Mouse (Mus musculus) adrenal gland, adult 18-20 months (tissue): ENCODE measurements at regions not wholly inside any gene's neighbourhood (a gene's known extent, or its start where the extent isn't known, plus 50 kb on each side); places are given as distances from the start of the nearest gene placed in this dataset.
A peak's percentile ranks its signal among the peaks of the same experiment; 100 is the strongest.

Experiments used
- DNase-seq, 2 experiments: peaks; one replicate each; pipeline ENCODE4 v3.0.0; 2021 to 2022; ENCODE audit warnings: low spot score in 2 of 2

DNA sequence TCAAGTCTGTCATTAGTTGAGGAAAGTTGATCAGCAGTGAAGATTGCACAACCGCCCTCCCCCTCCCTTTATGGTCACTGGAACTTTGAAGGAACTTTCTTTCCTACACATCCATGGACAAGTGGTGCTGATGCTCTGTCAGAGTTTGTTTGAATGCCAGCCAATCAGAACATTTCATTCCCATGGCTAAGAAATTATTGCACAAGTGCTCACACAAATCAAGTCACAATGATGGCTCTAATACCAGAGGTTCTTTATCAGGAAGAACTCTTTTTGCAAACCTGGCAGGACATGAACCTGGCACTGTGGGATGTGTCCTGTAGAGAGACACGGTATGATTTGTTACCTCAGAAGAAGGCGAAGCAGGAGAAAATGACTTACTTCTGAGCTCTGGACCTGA lies 54.3 kb upstream of the Spry2 start:
- DNase-seq = no peak

DNA sequence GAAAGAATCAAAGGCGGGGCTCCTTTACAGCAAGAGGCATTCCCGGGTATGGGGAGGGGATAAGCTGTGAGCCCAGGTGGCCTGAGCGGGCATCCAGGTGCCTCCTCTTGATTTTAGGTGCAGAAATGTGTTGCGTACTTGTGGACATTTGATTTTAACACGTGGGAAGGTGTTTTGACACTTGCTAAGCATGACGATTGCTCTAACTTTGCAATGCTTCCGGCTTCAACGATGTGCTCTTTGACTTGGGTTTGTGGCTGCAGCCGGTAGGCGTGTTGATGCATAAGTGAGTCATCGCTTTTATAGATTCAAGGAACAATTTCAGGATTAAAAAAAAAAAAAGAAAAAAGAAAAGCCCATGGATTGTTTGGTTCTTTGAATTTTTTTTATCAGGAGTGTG lies 58.5 kb upstream of the Spry2 start:
- no peak for DNase-seq

DNA sequence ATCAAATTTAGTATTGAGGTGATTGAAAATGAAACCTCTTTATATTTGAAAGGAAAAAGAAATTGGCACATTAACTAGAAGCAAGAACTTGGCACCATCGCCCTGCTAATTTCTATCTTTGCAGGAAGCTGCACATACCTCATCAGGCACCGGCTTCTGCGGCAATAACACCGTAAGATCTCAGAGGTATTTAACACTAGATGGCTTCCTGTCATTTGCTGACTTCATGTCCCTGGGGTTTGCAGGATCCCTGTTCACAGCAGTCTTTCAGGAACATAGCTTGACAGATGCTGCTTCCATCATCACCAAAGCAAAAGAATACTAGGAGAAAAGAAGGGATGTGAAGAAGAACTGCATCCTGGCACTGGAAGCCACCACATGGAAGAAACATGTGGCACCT lies 60.2 kb upstream of the Spry2 start:
- no peak for DNase-seq

DNA sequence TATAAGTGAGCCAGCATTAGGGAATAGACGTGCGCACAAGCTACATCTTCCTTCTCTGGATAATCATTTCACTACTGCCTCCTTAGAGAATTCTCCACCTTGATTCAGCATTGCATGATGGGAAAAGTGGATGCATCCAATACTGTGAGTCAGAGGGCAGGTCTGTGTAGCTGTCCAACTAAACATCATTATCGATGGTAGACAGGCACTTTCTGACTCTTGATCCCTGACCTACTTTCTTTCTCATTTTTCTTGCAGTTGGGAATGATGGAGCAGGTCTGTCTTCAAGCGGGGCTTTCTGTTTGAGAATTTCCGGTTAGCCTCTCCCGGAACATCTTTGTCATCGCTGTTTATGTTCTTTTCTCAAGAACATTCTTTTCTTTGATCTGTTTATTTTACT lies 61.4 kb upstream of the Spry2 start:
- no peak for DNase-seq

DNA sequence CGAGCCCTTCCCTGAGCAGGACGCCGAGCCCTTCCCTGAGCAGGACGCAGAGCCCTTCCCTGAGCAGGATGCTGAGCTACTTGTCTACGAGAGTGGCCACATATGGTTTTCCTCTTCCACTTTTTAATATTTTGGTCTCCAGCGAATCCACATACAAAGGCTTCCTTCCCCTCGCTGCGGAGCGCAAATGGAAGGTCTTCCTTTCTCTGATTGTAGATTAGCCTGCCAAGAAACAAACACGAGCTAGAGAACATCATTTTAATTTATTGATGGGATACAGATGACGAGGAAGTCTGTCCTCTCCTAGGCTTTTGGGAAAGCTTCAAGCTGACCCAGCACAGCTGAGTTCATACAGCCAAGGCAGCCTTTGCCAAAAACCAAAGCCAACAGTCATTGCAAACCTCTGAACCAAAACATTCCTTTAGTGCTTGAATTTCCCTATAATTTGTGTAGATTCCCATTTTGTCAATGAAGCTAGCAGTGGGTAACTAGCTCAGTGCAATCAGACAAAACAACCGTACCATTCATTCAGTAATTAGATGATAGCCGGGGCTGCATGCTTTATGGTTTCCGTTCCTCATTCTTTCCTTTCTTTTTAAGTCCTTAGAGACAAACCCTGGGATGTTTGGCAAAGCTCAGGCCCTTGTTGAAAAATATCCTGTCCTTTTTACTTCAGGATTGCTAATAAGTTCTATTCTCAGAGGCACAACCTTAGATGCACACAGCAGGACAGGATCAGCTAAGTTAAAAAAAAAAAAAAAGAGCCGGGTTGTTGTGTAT lies 83.1 kb upstream of the Spry2 start:
- no peak for DNase-seq

DNA sequence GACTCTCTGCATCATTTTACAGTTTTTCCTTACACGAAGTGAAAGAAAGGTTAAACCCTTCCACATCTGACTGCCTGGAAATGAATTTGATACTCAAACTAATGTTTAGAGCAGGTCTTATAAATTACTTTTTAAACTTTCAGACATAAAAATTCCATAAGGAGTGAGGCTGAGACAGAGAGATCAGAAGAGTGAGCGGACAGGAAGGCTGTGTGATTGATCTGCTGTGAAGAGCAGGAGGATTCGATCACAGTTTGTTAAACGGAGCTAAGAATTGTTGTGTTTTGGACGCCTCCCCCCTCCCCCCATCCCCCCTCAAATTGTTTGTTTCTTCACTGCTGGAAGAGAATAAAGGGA lies 83.7 kb upstream of the Spry2 start:
- DNase-seq = no peak

DNA sequence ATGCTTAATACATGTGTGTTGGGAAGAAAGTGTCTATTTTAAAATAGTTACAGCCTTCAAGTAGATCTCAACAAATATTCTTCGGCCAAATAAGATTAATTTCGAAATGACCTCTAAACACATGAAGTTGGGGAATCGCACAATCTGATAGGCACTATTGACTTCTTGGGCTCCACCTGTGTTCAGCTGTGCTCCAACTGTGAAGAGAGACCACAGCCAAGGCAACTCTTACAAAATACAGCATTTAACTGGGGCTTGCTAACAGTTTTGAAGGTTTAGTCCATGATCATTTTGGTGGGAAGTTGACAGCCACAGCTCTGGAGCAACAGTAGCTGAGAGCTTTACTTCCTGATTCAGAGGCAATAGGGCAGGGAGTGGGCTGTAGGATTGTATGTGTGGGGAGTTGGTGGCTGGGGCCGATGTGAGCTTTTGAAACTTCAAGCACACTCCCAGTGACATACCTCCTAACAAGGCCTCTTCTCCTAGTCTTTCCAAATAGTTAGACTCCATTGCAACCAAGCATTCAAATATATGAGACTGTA lies 90.8 kb upstream of the Spry2 start:
- no peak for DNase-seq

DNA sequence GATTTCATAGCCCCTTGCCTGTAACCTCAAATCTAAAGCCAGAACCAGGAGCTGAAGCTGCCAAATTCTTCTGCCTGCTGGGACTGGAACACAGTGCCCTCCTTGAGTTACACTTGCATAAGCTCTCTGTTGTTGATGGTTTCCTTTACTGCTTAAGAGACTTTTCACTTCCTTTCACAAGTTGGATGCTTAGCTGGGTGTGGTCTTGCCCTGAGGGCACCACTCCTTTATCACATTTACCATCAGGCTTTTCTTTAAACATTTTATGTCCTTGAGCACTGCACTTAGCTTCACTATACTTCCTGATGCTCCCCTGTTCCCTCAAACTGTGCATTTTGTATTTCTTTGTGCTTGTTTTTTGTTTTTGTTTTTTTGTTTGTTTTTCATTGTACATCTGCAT lies 92.1 kb upstream of the Spry2 start:
- no peak for DNase-seq

DNA sequence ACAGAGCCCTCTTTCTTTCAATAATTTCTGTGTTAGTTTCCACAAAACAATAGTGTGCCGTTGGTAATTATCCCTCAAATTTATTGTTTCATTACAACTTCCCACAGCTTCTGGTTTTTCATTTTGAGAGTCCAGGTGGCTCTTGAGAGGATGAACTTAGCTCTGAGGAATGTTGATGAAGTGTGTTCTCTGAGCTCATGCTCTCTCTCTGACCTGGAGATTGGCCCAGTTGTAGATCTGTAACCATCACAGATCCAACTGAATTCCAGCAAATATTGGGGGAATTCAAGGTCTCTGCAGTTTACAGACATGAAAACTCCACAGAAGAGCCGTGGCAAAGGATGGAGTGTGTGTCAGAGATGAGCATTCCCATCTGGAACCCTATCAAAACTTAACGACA lies 96.5 kb upstream of the Spry2 start:
- DNase-seq = no peak

DNA sequence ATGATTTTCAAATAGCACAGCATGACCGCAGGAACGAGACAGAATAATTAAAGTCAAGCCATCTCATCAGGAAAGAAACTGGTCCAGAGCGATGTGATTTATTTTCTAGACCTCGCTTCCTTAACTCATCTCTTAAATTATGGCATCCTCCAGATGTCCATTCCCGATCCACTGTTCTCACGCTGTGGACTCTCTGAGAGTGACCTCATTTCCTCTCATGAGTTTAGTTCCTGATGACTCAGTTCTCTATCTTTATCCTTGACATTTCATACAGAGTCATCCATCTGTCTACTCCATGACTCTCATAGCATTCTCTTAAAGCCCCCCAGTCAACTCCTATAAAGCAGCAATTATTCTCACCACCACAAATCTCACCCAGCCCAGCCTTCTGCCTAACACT lies 103.2 kb upstream of the Spry2 start:
- no peak for DNase-seq

DNA sequence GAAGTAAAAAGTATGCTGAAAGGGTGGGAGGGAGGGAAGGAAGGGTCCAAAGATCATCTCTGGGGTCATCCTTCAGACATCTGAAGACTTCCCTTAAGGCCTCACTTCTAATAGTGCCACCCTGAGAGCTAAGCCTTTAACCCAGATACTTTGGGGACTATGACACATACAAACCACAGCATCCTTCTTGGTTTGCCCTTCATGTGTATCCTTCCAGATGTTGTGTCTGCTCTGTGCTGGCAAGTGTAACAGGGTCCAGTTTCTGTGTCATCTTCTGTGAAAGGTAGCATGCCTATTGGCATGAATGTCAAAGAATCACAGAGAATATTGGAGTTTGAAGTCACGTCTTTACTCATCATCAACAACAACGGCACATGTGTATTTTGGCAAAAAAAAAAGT lies 98.2 kb upstream of the Trim52 start:
- DNase-seq = no peak

DNA sequence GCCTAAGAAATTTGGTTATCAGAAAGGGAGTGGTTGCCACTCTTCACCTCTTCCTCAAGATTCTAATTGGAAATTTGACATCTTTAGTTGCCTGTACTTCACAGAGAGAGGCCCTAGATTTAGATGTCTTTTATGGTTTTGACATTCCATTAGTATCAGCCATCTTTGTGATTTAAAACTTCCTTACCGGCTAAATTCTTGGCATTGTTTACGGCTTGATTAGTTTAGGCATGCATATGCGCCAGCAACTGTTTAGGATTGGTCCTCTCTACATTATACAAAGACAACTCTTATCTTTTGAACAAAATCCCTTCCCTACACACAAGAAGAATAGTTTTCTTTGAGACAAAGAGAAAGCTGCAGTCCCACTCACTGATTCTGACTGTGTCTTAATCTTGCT lies 97.0 kb upstream of the Trim52 start:
- no peak for DNase-seq

DNA sequence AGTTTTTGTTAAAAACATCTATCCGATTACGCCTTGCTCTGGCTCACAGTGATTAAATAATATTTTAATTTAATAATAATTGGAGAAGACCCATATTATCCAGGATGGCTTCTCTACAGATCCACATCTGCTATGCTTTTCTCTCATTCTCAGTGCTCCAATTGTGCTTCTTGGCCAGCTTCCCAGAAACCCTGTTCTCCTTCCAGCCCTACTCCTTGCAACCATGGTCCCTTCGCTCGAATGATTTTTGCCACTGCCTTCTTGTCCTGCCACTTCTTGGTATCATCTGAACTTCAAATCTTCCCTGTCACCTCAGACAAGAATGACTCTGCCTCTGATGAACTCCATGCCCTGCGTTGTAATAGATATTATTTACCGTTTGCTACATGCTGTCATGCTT lies 95.0 kb upstream of the Trim52 start:
- DNase-seq = peak in 1 of 2 experiments; percentile 26

DNA sequence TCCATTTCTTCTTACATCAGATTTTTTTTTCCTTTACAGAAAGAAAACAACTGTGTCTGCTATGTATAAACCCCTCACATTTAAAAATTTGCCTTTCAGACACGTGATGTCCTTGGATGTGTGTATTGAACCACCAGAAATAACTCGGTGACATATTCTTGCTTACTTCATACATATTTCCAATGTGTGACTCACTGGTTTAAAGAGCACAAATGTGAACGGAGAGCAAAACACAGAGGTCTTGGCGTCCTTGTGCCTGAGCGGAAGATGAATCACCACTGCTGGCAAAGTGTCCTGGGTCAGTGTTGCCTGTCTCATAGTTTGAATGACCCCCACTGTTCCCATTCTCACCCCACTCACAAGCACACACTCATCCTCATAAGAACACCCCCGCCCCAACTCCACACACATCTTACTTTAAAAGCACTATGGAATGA lies 94.0 kb upstream of the Trim52 start:
- DNase-seq = peak; percentile 42 to 62

DNA sequence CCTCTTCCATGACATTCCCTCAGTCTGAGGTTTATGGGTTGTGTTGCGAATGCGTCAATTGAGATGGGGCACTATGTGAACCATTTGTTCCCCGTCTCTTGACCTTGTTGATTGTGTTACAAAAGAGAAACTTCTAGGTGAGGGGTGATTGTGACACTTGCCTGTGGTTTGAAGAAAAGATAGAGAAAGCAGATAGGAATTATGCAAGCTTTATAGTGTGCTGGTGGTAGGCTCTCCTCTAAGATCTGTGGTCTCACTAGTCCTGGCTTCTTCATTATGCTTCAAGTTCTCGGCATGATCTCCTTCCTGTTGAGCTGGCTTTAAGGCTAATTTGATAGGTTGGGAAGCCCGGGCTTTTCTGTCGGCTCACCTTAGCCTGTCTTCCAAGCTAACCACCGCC lies 83.2 kb upstream of the Trim52 start:
- DNase-seq = no peak

DNA sequence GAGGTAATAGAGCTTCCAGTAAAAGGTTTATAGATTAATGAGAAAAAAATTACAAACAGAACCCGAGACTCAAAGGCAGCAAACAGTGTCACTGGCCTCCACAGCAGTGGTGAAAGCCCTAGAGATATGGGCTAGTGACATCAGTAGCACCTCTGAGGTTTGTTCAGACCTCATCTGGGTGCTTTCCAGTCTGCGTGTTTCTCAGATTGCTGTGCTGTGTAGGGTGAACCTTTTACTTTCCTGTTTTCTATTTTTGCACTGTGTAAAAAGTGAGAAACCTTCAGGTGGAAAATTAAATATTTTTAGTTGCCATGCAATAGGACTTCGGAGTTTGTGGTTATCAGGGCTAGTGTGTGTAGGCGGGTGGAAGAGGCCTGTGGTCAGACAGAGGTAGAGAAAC lies 79.2 kb upstream of the Trim52 start:
- DNase-seq = no peak

DNA sequence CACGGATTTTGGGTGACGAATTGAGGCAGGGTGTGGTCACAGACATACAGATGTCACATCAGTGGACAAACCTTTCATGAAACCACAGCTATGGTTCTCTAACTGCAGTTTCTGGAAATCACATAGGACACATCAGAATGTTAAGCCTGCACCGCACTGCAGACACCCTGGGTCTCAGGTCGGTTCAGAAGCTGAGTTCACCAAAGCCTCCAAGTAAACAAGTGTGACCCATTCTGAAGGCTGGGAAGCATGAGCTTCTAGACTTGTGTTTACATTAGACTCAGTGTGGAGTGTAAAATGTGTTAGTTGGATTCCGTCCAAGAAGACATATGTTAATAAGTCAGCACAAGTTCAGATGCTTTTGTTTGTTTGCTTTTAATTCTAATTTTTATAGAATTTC lies 78.3 kb upstream of the Trim52 start:
- DNase-seq = no peak

DNA sequence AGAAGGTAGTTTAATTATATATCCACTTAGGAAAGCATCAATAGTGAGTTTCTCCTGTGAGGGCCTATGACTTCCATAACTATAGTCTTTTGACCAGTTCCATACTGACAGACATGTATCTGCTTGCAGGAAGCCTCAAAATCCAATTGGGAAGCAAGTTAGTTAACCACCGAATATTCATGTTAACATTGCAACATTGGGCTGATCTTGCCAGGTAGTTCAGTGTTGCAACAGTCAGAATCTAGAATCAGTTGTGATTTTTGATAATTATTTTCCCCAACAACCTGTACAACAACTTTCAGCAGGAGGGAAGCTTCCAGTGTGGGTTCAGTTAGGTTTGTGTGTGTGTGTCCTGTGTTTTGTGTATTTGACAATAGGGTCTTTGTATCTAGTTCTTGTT lies 74.9 kb upstream of the Trim52 start:
- no peak for DNase-seq

DNA sequence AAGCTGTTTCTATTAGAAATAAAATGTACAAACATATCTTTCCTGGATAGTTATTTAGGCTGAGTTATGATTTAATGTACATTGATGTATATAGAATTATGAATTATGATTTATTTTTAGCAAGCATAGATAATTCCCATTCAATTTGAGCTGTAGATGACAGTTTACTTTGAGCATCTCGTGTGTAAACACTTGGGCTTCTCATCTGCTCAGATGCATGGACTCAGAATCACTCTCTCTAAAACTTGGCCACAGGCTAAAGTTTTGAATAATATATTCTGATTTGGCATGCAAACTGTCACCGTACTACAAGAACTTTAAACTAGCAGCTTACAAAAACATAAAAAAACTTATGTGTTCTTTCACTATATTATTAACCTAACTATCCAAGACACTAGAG lies 72.2 kb upstream of the Trim52 start:
- no peak for DNase-seq

DNA sequence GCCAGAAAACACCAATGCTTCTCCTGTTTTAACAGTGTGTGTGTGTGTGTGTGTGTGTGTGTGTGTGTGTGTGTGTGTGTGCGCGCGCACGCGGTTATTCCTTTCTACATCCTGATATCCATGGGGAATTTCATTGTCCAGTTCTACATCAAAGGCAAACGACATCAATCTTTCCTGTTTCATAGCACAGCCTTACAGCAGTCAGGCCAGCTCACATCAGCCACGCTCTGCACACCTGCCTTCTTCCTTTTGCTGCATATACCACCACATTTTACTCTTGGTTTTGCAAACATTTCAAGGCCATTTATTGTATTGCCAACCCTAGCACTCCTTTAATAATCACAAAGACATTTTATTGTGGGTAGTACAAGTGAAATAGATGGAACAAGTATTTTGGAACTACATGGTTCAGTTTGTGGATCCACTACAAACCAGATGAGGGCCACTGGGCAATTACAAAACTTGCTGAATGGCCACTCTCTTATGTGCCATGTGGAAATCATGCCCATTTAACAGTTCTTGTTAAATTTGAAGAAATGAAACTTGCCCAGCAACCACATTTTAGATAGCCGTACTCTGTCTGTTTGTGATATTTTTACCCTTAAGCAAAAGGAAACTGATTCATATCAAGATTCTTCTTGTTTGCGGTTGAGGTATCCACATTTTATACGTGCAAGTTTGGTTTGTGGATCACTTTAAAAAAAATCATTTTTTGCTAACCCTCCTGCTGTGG lies 70.9 kb upstream of the Trim52 start:
- DNase-seq = no peak

DNA sequence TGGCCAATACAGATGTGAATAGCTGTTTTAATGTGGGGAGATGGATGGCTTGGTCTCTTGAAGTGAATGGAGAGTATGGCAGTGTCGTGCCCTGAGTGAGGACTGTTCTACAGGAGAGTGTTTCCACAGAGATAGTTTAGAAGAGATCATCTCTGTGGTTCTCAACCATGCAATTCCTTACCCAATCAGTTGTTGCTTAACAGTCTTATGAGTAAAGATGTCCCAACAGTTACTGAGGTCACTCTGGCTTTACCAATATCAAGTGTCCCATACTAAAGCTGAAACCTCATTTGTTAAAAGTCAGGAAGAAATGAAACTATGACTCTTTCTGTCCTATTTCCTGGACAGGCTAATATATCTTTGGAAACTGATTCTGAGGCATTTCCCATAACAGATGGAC lies 61.7 kb upstream of the Trim52 start:
- no peak for DNase-seq

DNA sequence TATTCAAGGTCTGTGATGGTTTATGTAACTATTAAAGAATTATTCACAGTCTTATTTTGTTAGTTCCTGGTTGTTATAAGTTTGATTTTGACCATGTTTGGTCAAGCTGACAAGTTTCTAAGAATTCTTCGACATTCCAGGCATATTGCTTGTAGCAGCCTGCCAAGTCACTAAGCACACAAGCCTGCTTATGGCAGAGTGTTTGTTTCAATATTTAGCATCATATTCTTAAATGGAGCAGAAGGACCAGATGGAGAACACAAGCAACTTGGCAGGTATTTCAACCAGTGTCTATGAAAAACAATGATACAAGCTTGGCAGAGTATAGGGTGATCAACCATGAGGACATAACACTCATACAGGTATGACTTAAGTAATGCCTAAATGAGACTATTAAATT lies 55.8 kb upstream of the Trim52 start:
- DNase-seq = no peak
